Mouse (Mus musculus) neural tube, embryonic 11.5 days (tissue): ENCODE measurements at regions not wholly inside any gene's neighbourhood (a gene's known extent, or its start where the extent isn't known, plus 50 kb on each side); places are given as distances from the start of the nearest gene placed in this dataset.

Source experiments
- ATAC-seq: fragments of 200-750 bp; cut with Nextera tagmentation; 2 replicates; pipeline ENCODE4 v1.8.0; 2017; ENCODE audit warnings: moderate number of reproducible peaks, mild to moderate bottlenecking, moderate TSS enrichment, moderate library complexity; ENCODE audit not compliant: insufficient read depth, low FRiP score, low TSS enrichment
- DNase-seq: peaks from one replicate; pipeline ENCODE4 v3.0.0-alpha.2; 2015; ENCODE audit warnings: low spot score
- H3K27ac ChIP-seq: fragments of 300-500 bp; sonication (generic); 2 replicates; pipeline ENCODE4 v1.5.1; 2014; ENCODE audit warnings: low read depth, mild to moderate bottlenecking, low read length
- H3K27me3 ChIP-seq: fragments of 300-500 bp; sonication (generic); 2 replicates; pipeline ENCODE4 v1.6.1; 2014; ENCODE audit warnings: mild to moderate bottlenecking, low read length, mixed read lengths; ENCODE audit not compliant: control insufficient read depth, insufficient read depth
- H3K36me3 ChIP-seq: fragments of 300-500 bp; sonication (generic); 2 replicates; pipeline ENCODE4 v1.6.1; 2014; ENCODE audit warnings: mild to moderate bottlenecking, low read length, moderate library complexity, mixed read lengths; ENCODE audit not compliant: control insufficient read depth, insufficient read depth
- H3K4me1 ChIP-seq: fragments of 300-500 bp; sonication (generic); 2 replicates; pipeline ENCODE4 v1.6.1; 2014; ENCODE audit warnings: low read length, mixed read lengths; ENCODE audit not compliant: control insufficient read depth, insufficient read depth
- H3K4me2 ChIP-seq: fragments of 300-500 bp; sonication (generic); 2 replicates; pipeline ENCODE4 v1.6.1; 2014; ENCODE audit warnings: low read depth, mild to moderate bottlenecking, moderate library complexity
- H3K4me3 ChIP-seq: fragments of 300-500 bp; sonication (generic); 2 replicates; pipeline ENCODE4 v1.5.1; 2014; ENCODE audit warnings: low read depth, low read length
- H3K9ac ChIP-seq: fragments of 300-500 bp; sonication (generic); 2 replicates; pipeline ENCODE4 v1.6.1; 2014; ENCODE audit warnings: mild to moderate bottlenecking, low read length
- H3K9me3 ChIP-seq: fragments of 300-500 bp; sonication (generic); 2 replicates; pipeline ENCODE4 v1.6.1; 2016; ENCODE audit warnings: low read length; ENCODE audit not compliant: control insufficient read depth
- WGBS: fragments of 180-500 bp; shearing (Covaris S2); extraction: QIAGEN DNeasy Blood & Tissue Kit; methylation state at CpG from one replicate; pipeline ENCODE4 v1.1.7; 2014; 5-methylcytosine and 5-hydroxymethylcytosine counted together

DNA sequence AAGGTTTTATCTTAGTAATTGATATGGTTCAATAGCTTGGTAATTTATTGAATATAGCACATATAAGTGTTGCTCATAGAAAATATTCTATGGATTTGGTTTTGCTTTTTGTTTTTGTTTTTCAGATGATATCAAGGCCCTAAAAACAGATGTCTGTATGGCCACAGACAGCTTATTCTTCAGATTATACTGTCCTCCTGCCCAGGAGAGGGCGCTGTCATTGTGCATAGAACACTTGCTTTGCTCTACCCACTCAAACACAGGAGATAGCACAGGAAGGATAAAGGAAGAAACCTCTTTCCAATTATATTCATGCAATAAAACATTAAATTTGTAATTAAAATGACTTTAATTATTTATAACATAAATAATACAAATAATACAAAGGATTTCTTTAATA lies 115.4 kb upstream of the Ndst3 start:
- H3K27ac ChIP-seq = no peak overlapping the region
- ATAC-seq = no peak
- H3K4me3 ChIP-seq = no peak overlapping the region
- no peak overlapping the region for H3K4me2 ChIP-seq
- no peaks in the 10 kb centered on the region for H3K27me3 ChIP-seq
- H3K4me1 ChIP-seq = no peaks in the 10 kb centered on the region
- no peaks in the 10 kb centered on the region for H3K9me3 ChIP-seq
- H3K9ac ChIP-seq = no peak overlapping the region
- 88% methylated on average over 1 of the region's 1 CpGs for WGBS
- H3K36me3 ChIP-seq = no peaks in the 10 kb centered on the region
- no peak for DNase-seq

GRCm38 (mm10) chr3:123806546-123806945 lies 115.9 kb upstream of the Ndst3 start:
- ATAC-seq (no peak), DNase-seq (no peak)
- no peak overlapping the region for H3K4me2 ChIP-seq

DNA sequence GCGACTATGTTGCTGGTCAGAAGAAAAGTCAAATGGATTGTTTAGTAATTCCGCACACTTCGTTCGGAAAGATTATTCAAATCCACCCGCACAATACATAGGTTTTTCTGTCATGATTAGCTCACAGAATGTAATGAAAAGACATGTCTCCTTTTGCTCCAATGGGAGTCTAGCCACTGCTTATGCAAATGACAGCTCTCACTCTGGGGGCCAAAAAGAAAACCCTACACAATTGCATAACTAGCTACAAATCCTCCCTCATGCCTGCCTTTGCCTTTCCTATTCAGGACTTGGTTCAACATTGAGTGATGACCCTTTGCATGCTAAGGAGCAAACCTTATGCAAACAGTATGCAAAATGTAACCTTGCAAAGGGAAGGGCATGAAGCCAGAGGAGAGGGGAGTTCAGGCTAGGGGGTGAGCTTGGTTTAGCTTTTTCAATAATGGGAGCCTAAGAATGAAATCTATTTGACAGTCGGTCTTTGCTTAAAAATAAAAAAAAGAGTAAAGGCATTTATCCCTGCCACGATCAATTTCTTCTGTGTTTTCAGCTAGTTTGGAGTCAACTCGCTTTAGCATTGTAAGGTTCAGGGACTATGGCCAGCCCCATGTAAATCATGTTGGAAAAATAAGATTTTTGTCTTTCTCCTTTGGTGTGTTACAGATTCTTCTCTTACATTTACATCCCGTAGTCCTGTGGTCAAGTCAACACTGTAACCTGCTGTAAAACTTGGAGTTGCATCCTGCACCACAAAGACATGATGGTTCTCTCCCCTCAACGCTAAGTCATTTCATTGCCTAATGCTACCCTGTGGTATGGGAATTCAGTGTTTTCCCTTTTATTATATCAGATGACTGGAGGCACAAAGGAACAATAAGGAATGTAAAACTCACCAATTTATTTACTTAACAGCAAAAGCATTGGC lies 119.6 kb upstream of the Ndst3 start:
- 74% methylated on average over 10 of the region's 10 CpGs for WGBS
- H3K36me3 ChIP-seq = no peaks in the 10 kb centered on the region
- H3K4me1 ChIP-seq = no peaks in the 10 kb centered on the region
- ATAC-seq (peak; percentile 62), DNase-seq (peak; percentile 15)
- H3K4me3 ChIP-seq = no peak overlapping the region
- H3K9ac ChIP-seq = no peak overlapping the region
- no peaks in the 10 kb centered on the region; the same call in 1 of the 2 replicates for H3K9me3 ChIP-seq
- H3K4me2 ChIP-seq = no peak overlapping the region
- no peak overlapping the region for H3K27ac ChIP-seq
- H3K27me3 ChIP-seq = no peaks in the 10 kb centered on the region

More at GRCm38 (mm10) chr3:123806546-123806945, 115.9 kb upstream of the Ndst3 start:
- no peaks in the 10 kb centered on the region for H3K9me3 ChIP-seq
- 87% methylated on average over 1 of the region's 1 CpGs for WGBS
- no peaks in the 10 kb centered on the region for H3K36me3 ChIP-seq
- H3K27me3 ChIP-seq = no peaks in the 10 kb centered on the region
- H3K4me3 ChIP-seq = no peak overlapping the region
- H3K9ac ChIP-seq = no peak overlapping the region
- H3K4me1 ChIP-seq = no peaks in the 10 kb centered on the region
- H3K27ac ChIP-seq = no peak overlapping the region

DNA sequence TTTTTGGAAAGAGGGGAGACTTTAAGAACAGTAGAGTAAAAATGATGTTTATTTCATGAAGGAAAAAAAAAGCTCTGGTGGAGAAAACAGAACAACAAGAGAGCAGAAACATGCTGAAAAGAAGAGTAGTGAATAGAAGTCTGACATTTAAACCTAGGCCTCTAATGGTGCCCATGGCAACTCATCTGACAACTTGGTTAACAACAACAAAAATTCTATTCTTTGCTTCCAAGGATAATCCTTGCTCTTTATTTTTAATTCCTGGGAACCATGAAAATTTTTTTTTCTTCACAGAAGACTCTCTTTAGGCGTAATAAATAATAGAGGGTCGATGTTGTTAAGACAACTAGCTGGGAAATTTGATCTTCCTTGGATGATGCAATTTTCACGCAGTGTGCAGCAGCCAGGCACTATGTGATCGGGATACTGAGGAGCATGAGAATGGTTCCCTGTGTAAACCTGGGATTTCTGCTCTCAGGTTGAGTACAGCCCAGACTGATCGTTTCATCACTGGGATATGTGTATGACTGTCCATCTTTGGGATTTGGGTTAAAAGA lies 120.4 kb upstream of the Ndst3 start:
- Histone ChIP-seq H3K9ac (no peak overlapping the region), H3K36me3 (no peaks in the 10 kb centered on the region), H3K4me2 (no peak overlapping the region), H3K4me3 (no peak overlapping the region), H3K4me1 (no peaks in the 10 kb centered on the region), H3K9me3 (no peaks in the 10 kb centered on the region; the same call in 1 of the 2 replicates), H3K27ac (no peak overlapping the region), H3K27me3 (no peaks in the 10 kb centered on the region)
- ATAC-seq (peak; percentile 73), DNase-seq (peak; percentile 20)
- WGBS = 51% methylated on average over 5 of the region's 5 CpGs

DNA sequence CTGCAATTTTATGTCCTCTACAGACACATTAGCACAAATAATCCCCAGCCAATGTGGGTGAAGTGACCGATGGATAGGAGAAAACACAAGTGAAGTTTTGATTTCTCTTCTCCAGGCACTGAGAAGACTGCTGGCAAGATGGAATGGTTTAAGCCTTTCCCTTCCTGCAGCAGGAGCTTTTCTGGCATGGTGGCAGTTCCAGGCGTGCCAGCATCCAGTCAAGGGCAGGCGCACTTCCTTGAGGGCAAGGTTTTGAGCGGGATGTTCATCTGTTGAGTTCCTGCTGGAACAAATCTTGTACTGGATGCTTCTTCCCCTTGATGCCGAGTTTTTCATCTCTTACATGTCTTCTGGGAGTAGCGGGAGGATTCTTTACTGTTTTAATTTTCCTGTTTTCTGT lies 138.1 kb upstream of the Ndst3 start:
- DNase-seq (no peak), ATAC-seq (no peak)
- 86% methylated on average over 6 of the region's 6 CpGs for WGBS
- Histone ChIP-seq H3K27ac (no peak overlapping the region), H3K4me3 (no peak overlapping the region), H3K4me2 (no peak overlapping the region), H3K27me3 (no peaks in the 10 kb centered on the region), H3K4me1 (no peaks in the 10 kb centered on the region), H3K36me3 (no peaks in the 10 kb centered on the region), H3K9me3 (no peaks in the 10 kb centered on the region), H3K9ac (no peak overlapping the region)

GRCm38 (mm10) chr3:123838385-123839170 lies 147.9 kb upstream of the Ndst3 start:
- DNase-seq (no peak), ATAC-seq (no peak)
- no peak overlapping the region for H3K4me2 ChIP-seq
- 89% methylated on average over 10 of the region's 10 CpGs for WGBS
- no peaks in the 10 kb centered on the region for H3K36me3 ChIP-seq
- no peak overlapping the region for H3K27ac ChIP-seq
- H3K27me3 ChIP-seq = no peaks in the 10 kb centered on the region
- no peak overlapping the region for H3K9ac ChIP-seq
- no peaks in the 10 kb centered on the region for H3K4me1 ChIP-seq
- H3K4me3 ChIP-seq = no peak overlapping the region
- no peaks in the 10 kb centered on the region for H3K9me3 ChIP-seq

- Histone ChIP-seq H3K9ac (no peak overlapping the region), H3K4me2 (no peak overlapping the region), H3K27ac (no peak overlapping the region), H3K36me3 (no peaks in the 10 kb centered on the region), H3K27me3 (no peaks in the 10 kb centered on the region), H3K4me3 (no peak overlapping the region), H3K9me3 (no peaks in the 10 kb centered on the region), H3K4me1 (no peaks in the 10 kb centered on the region)
- ATAC-seq = no peak
- 93% methylated on average over 1 of the region's 1 CpGs for WGBS
- DNase-seq = no peak
These were observed 155.9 kb upstream of the Ndst3 start for GRCm38 (mm10) chr3:123846554-123846953.

GRCm38 (mm10) chr3:123848663-123849062 lies 158.0 kb upstream of the Ndst3 start:
- H3K36me3 ChIP-seq = no peaks in the 10 kb centered on the region
- no peak overlapping the region for H3K4me3 ChIP-seq
- no peak overlapping the region for H3K27ac ChIP-seq
- H3K4me1 ChIP-seq = no peaks in the 10 kb centered on the region
- no peaks in the 10 kb centered on the region for H3K27me3 ChIP-seq
- 85% methylated on average over 2 of the region's 2 CpGs for WGBS
- no peak overlapping the region for H3K9ac ChIP-seq
- DNase-seq (no peak), ATAC-seq (no peak)
- no peaks in the 10 kb centered on the region for H3K9me3 ChIP-seq
- H3K4me2 ChIP-seq = no peak overlapping the region
